Mouse (Mus musculus): Measurements from ENCODE around the gene Dixdc1. TPM values are rescaled to one million over a fixed set of nuclear protein-coding genes. Genes with fewer than 3 reads are reported as not detected.

Dixdc1 gene
- polyA plus RNA-seq (2015; fragmentation: Nextera tagmentation; extraction: Ambion mirVana), result 31.3 and 31.7 TPM in 2 replicates

DNA sequence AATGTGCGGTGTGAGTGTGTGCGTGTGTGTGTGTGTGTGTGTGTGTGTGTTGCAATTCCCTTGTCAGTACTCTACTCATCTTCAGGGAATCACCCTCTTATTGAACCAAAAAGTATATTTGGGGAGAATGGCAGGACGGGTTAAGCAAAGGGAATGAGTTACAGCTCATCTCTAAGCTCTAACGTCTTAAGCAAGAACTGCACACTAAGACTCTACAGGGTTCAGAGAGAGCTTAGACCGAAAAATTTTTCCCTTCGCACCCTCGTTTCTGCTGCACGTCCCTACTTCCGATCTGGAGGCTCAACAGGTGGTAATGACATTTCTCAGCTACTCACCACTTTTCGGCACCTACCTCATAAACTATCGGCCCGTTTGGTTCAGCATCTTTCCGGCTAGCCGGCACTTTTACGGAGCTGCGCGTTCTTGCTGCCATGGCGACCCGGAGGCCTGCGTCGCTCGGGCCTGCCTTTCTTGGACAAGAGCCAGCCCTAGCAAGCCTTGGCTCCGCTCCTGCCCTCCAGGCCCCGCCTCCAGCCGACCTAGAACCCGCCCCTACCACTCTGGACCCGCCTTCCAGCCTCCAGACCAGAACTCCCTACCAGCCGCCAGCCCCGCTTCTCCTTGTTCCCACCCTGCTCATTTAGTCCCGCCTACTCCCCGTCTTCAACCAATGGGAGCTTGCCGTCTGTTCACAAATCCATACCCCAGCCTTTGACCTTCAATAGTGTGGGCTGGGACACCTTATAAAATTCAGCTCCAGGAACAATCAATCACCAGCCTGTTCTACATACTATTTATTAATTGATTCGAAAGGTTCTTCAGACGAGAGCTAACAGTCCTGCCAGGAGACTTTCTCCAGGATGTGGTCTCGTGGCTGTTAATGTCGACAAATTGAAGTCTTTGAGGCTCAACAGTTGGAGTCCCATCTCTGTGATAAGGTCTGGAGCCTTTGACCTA lies at the start of gene Dixdc1:
Gene Dixdc1, minus strand, starts transcription at position 604 of the 957 bp plus-strand sequence.
- ATAC-seq (ENCODE audit: low FRiP score, low read depth), result peak; percentile 95
- Histone ChIP-seq H3K4me2 (peak within 1 kb of the TSS; percentile 62), H3K4me3 (peak within 1 kb of the TSS; percentile 40), H3K9ac (no peak within 1 kb of the TSS), H3K9me3 (no peaks in the 10 kb centered on the region), H3K27me3 (no peaks in the 10 kb centered on the region; the same call in 1 of the 2 replicates), H3K27ac (replicated peaks) (no peak within 1 kb of the TSS), H3K4me1 (replicated peaks) (peaks cover 15% of the 10 kb centered on the region), H3K36me3 (no peaks in the 10 kb centered on the region)
- 12% methylated on average over 36 of the region's 36 CpGs for WGBS

DNA sequence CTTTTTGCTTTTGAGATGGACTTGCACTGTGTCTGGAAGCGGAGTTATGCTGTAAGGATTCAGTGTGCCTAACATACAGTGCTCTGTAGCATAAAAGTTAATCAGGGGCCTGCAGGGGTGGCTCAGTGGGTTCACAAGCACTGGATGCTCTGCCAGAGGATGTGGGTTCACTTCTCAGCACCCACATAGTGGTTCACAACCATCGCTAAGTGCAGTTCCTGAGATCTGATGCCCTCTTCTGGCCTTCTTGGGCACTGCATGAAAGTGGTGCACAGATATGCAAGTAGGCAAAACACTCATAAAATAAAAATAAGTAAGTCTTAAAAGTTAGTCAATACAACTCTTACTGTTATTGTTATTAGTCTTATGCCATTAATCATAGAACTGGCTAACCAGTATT lies 42.8 kb upstream of the Dixdc1 start:
- no peak overlapping the region for H3K9ac ChIP-seq
- no peak overlapping the region for H3K27ac ChIP-seq (replicated peaks)
- no peaks in the 10 kb centered on the region for H3K9me3 ChIP-seq
- WGBS, result 71% methylated on average over 2 of the region's 2 CpGs
- H3K4me3 ChIP-seq, result no peak overlapping the region
- peaks cover 4% of the 10 kb centered on the region; the same call in 1 of the 2 replicates for H3K4me1 ChIP-seq (replicated peaks)
- peaks cover 76% of the 10 kb centered on the region for H3K36me3 ChIP-seq
- no peak overlapping the region for H3K4me2 ChIP-seq
- H3K27me3 ChIP-seq, result no peaks in the 10 kb centered on the region
- ATAC-seq (ENCODE audit: low FRiP score, low read depth), result no peak

DNA sequence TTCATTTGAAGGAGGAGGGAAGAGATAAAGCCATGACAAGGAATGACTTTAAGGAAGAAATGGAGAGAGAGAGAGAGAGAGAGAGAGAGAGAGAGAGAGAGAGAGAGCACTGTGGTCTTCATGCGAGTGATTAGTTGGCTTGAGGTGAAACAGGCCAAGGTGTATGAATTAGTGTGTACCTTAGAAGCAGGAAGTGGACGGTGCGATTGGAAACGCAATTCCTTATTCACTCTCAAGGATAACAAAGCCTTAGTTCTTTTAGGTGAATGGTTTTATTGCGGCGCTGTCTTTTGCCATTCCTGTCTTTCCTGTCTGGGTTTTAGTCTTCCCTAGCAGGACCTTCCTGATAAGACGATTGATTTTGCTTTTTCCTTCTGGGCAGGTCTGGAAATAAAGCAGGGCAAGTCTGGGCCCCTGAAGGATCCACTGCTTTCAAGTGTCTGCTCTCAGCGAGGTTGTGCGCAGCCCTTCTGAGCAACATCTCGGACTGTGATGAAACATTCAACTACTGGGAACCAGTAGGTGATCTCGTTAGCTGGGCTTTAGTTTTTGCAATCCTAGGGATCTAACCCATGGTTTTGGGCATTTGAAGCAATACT lies 36.9 kb upstream of the Dixdc1 start:
- peak overlapping the region; percentile 80 for H3K4me2 ChIP-seq
- H3K27me3 ChIP-seq, result no peaks in the 10 kb centered on the region

DNA sequence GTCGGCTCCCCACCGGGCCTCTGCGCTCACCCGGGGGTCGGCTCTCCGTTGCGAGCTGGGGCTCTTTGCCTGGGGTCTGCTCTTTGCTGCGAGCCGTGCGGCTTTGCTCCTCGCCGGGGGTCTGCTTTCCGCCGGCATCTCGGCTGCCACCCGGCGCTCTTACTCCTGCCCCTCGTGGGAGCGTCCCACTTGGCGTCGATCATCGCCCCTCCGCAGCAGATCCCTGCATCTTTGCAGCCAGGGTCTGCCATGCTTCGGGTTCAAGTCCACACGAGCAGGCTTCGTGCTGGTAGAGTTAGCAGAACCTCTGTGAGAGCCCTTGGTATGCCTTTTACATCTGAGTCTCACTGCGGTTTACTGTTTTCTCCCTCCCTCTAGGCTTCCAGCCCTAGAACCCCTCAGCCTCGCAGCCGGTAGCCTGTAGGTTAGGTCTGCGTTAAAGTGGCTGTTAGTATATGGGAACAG lies 36.4 kb upstream of the Dixdc1 start:
- Histone ChIP-seq H3K4me3 (peak overlapping the region; percentile 95), H3K9me3 (no peaks in the 10 kb centered on the region), H3K4me1 (replicated peaks) (peaks cover 32% of the 10 kb centered on the region), H3K36me3 (peaks cover 15% of the 10 kb centered on the region), H3K4me2 (peak overlapping the region; percentile 80), H3K9ac (peak overlapping the region; percentile 98), H3K27ac (replicated peaks) (peak overlapping the region; percentile 95), H3K27me3 (no peaks in the 10 kb centered on the region)
- ATAC-seq (ENCODE audit: low FRiP score, low read depth), result peak; percentile 76
- WGBS, result under 1% methylated on average over 30 of the region's 30 CpGs

More for the DNA sequence above, 36.9 kb upstream of the Dixdc1 start:
- peak overlapping the region; percentile 98 for H3K9ac ChIP-seq
- H3K27ac ChIP-seq (replicated peaks), result peak overlapping the region; percentile 95
- 66% methylated on average over 11 of the region's 11 CpGs for WGBS
- H3K4me1 ChIP-seq (replicated peaks), result peaks cover 32% of the 10 kb centered on the region
- H3K36me3 ChIP-seq, result peaks cover 21% of the 10 kb centered on the region
- peak overlapping the region; percentile 95 for H3K4me3 ChIP-seq
- no peak for ATAC-seq (ENCODE audit: low FRiP score, low read depth)
- no peaks in the 10 kb centered on the region for H3K9me3 ChIP-seq

DNA sequence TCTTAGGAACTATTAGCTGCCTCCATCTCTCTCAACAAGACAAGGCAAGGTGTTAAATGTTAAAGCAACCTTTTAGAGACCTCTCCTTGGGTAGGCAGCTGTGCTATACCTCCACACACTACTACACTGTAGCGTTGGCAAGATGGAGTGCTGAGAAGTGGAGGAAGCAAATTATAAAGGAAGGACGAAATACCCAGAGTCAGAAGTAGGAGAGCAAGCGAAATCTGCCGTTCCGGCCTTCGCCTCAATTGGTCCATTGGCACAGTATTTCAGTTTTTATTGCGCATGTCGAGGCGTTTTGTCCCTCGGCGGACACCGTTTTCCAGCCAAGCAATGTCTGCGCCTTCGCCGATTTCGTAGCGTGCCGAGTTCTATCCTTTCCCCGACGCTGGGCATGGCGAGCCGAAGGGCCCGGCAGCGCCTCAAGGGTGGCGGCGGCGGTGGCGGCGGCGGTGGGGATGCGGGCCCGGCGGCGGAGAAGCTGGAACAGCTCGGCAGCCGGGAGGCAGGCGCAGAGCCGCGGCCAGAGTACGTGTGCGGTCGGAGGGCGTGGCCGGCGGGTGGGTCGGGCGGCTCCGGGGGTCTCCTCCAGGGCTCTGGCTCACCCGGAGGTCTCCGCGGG lies 35.8 kb upstream of the Dixdc1 start, which contains the start of the genes Alg9 and 1110032A03Rik:
Gene Alg9, plus strand, starts transcription at position 29 of the 622 bp plus-strand sequence.
Gene 1110032A03Rik, minus strand, starts transcription at position 530 of the 622 bp plus-strand sequence.
- Histone ChIP-seq H3K4me3 (peak within 1 kb of the TSS; percentile 95), H3K36me3 (peaks cover 9% of the 10 kb centered on the region), H3K27me3 (no peaks in the 10 kb centered on the region), H3K4me2 (peak within 1 kb of the TSS; percentile 80), H3K9me3 (no peaks in the 10 kb centered on the region), H3K9ac (peak within 1 kb of the TSS; percentile 98), H3K27ac (replicated peaks) (peak within 1 kb of the TSS; percentile 95), H3K4me1 (replicated peaks) (peaks cover 32% of the 10 kb centered on the region)
- ATAC-seq (ENCODE audit: low FRiP score, low read depth), result peak; percentile 85
- under 1% methylated on average over 49 of the region's 51 CpGs for WGBS

DNA sequence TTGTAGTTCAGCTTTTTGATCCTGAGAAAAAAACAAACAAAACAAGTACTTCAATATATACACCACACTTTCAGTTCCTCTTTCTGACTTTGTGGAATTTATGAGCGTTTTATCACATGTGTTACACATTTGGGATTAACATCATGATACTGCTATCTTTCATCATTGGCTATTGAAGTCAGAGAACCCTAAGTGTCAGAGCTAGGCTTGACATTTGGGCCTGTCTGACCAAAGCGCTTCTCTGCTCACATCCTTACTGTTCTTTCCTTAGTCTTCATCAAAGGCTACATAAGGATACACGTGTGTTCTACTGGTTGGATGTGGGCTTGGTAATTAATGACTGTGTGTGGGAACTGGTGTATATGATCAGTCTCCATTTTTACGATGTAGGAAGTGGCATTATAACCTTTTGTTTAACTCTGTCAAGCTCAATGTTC lies 34.7 kb upstream of the Dixdc1 start:
- no peak for ATAC-seq (ENCODE audit: low FRiP score, low read depth)
- peak overlapping the region; percentile 95 for H3K27ac ChIP-seq (replicated peaks)
- no peaks in the 10 kb centered on the region for H3K27me3 ChIP-seq
- H3K4me3 ChIP-seq, result peak overlapping the region; percentile 95
- peak overlapping the region; percentile 98 for H3K9ac ChIP-seq
- H3K9me3 ChIP-seq, result no peaks in the 10 kb centered on the region
- peak overlapping the region; percentile 80 for H3K4me2 ChIP-seq
- H3K36me3 ChIP-seq, result no peaks in the 10 kb centered on the region
- H3K4me1 ChIP-seq (replicated peaks), result peaks cover 39% of the 10 kb centered on the region
- whole genome bisulfite sequencing, result 73% methylated on average over 4 of the region's 4 CpGs

DNA sequence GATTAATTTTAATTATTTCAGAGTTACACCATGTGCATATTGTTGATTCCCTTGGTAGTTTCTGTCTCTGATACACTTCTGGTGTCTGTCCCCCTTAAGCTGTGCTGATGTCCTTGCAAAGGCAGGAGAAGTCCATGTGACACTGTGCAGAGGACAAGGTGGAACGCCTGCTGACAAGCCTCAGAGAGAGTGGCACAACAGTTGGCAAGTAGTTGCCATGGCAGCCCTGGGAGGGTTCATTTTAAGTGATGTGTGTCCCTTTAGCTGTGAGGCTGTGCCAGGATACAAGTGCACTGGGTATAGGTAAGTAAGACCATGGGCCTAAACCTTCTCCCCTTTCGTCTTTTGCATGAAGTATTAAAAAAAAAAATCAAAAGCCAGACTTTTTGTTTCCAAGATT lies 30.7 kb upstream of the Dixdc1 start:
- Histone ChIP-seq H3K36me3 (no peaks in the 10 kb centered on the region), H3K27me3 (no peaks in the 10 kb centered on the region), H3K9ac (no peak overlapping the region), H3K4me1 (replicated peaks) (peaks cover 37% of the 10 kb centered on the region), H3K4me2 (no peak overlapping the region), H3K27ac (replicated peaks) (no peak overlapping the region), H3K4me3 (no peak overlapping the region), H3K9me3 (no peaks in the 10 kb centered on the region)
- no peak for ATAC-seq (ENCODE audit: low FRiP score, low read depth)
- 78% methylated on average over 2 of the region's 2 CpGs for WGBS

DNA sequence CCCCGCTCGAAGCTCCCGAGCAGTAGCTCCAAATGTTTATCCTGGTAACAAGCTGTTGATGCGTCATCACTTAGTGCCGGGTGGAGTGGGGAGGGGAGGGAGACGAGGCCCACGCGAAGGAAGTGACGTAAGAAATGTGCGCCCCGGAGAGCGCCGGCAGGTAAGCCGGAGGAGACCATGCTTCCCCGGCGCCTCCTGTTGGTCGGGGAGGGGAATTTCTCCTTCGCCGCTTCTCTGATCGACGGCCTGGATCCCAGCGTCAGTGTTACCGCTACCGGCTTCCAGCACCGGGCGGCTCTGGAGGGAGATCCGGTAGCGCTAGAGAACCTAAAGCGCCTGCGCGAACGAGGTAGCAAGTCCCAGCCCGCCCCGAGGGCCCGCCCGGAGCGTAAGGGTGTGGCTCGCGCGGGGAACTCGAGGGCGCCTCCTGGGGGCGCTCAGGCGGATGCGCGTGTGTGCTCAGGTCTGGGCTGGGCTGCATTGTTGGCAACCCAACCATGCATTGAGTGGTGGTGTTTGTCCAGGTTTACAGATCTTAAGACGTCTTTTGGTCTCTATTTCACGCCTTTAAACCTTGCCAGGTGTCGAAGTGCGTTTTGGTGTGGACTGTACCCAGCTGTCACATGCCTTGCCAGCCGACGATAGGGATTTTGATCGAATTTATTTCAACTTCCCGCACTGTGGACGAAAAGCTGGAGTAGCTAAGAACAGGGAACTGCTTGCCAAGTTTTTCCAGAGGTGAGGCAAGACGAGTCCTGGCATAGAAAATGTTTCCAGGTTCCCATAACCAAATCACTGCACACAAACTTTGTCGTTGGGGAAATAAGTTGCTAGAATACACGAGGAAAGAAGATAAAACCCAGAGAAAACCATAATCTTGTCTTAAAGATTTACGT lies 29.0 kb upstream of the Dixdc1 start, which contains the start of gene Fdxacb1:
Gene Fdxacb1, plus strand, starts transcription at position 130 of the 896 bp plus-strand sequence.
- ATAC-seq (ENCODE audit: low FRiP score, low read depth), result peak; percentile 95
- Histone ChIP-seq H3K4me1 (replicated peaks) (peaks cover 23% of the 10 kb centered on the region), H3K27me3 (no peaks in the 10 kb centered on the region), H3K4me3 (peak within 1 kb of the TSS; percentile 70), H3K36me3 (0 out of 2 replicates have a peak, but pooled peaks cover 2% of the 10 kb centered on the region), H3K9ac (peak within 1 kb of the TSS; percentile 66), H3K4me2 (peak within 1 kb of the TSS; percentile 93), H3K9me3 (no peaks in the 10 kb centered on the region), H3K27ac (replicated peaks) (peak within 1 kb of the TSS; percentile 93)
- WGBS, result 4% methylated on average over 58 of the region's 59 CpGs

DNA sequence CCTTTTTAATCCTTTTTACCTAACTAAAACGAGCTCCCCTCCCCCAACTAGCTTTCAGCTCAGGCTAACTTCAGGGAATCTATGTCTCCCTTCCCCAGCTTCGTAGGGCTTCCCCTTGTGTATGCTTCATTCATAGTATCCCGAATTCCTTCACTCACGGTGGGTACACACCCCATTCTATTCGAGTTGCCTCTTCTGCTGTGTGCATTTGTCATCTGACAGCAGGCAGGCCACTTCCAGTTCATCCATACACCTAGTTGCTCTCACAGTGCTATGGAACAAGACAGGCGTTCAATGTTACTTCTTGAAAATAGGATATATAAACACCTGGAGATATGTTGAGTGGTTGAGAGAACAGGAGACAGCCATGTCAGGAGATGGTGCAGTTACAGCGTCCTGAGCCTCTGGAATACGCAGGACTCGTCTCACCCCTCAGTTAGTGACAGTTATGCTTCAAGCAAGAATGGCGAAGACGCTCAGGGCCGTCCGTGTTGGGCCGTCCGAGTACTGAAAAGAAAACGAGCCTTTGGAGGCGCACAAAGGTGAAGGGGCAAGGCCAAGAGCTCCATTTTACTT lies 28.3 kb upstream of the Dixdc1 start:
- WGBS, result 7% methylated on average over 17 of the region's 17 CpGs
- H3K27me3 ChIP-seq, result no peaks in the 10 kb centered on the region
- peak overlapping the region; percentile 93 for H3K27ac ChIP-seq (replicated peaks)
- H3K9me3 ChIP-seq, result no peaks in the 10 kb centered on the region
- 0 out of 2 replicates have a peak, but pooled peaks cover 2% of the 10 kb centered on the region for H3K36me3 ChIP-seq
- H3K4me1 ChIP-seq (replicated peaks), result peaks cover 23% of the 10 kb centered on the region
- ATAC-seq (ENCODE audit: low FRiP score, low read depth), result peak; percentile 67; the same call in 1 of the 2 replicates
- peak overlapping the region; percentile 70 for H3K4me3 ChIP-seq
- H3K4me2 ChIP-seq, result peak overlapping the region; percentile 93
- H3K9ac ChIP-seq, result peak overlapping the region; percentile 66

DNA sequence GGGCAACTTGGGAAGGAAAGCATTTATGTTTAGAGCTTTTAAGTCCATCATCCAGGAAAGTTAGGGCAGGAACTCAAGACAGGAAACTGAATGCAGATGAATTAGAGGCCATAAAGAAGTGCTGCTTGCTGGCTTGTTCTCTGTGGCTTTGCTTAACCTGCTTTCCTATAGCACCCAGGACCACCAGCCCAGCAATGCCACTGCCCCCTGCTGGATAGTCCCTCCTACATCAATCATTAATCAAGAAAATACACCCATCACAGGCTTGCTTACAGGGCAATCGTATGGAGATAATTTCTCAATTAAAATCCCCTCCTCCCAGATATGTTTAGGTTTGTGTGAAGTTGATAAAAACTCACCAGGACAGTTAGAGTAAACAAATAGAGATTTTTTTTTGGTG lies 24.0 kb upstream of the Dixdc1 start:
- no peak overlapping the region for H3K4me2 ChIP-seq
- H3K27me3 ChIP-seq, result no peaks in the 10 kb centered on the region
- no peak for ATAC-seq (ENCODE audit: low FRiP score, low read depth)

More for the DNA sequence above, 24.0 kb upstream of the Dixdc1 start:
- Histone ChIP-seq H3K27ac (replicated peaks) (no peak overlapping the region), H3K9ac (no peak overlapping the region), H3K4me1 (replicated peaks) (peaks cover 10% of the 10 kb centered on the region), H3K4me3 (no peak overlapping the region), H3K9me3 (no peaks in the 10 kb centered on the region), H3K36me3 (0 out of 2 replicates have a peak, but pooled peaks cover 2% of the 10 kb centered on the region)
- 56% methylated on average over 1 of the region's 1 CpGs for WGBS
